Mouse (Mus musculus) C2C12 (cell line): ENCODE results near the gene Nudt19. TPM values are rescaled to one million over a fixed set of nuclear protein-coding genes. Genes with fewer than 3 reads are reported as not detected.
"Not testable (repeated sequence)": the region's sequence is repeated elsewhere in the genome, so short reads cannot be mapped to it uniquely, and the experiment has no call there.

Experiments used
- H3K27me3 ChIP-seq: one replicate; pipeline ENCODE4 v1.6.1; 2011; ENCODE audit not compliant: control insufficient read depth, insufficient read depth, insufficient read length
- H3K36me3 ChIP-seq: one replicate; pipeline ENCODE4 v1.6.1; 2011; ENCODE audit not compliant: control insufficient read depth, insufficient read depth
- H3K4me3 ChIP-seq: one replicate; pipeline ENCODE4 v1.5.1; 2011; ENCODE audit warnings: mild to moderate bottlenecking, control low read depth; ENCODE audit not compliant: poor library complexity, insufficient read depth, severe bottlenecking
- H3K79me2 ChIP-seq: one replicate; pipeline ENCODE4 v1.6.1; 2011; ENCODE audit not compliant: control insufficient read depth, insufficient read depth
- H3K79me3 ChIP-seq: one replicate; pipeline ENCODE4 v1.6.1; 2011; ENCODE audit warnings: low read depth, control low read depth
- H3ac ChIP-seq: one replicate; pipeline ENCODE3; 2011; ENCODE audit warnings: low read depth; ENCODE audit not compliant: control insufficient read depth, insufficient read length
- CEBPB ChIP-seq: IDR thresholded peaks from one replicate; pipeline ENCODE4 v1.6.1; 2011; ENCODE audit warnings: low read depth, mild to moderate bottlenecking, control low read depth, moderate library complexity
- CTCF ChIP-seq: IDR thresholded peaks from one replicate; pipeline ENCODE4 v1.5.1; 2011; ENCODE audit not compliant: control insufficient read depth, insufficient read depth, insufficient read length
- FOSL1 ChIP-seq: IDR thresholded peaks from one replicate; pipeline ENCODE4 v1.8.0; 2011; ENCODE audit warnings: mild to moderate bottlenecking, low read length; ENCODE audit not compliant: poor library complexity, insufficient read depth, severe bottlenecking
- MAX ChIP-seq: IDR thresholded peaks from one replicate; pipeline ENCODE4 v1.6.1; 2011; ENCODE audit warnings: mild to moderate bottlenecking, control low read depth
- MYOD1 ChIP-seq: IDR thresholded peaks from one replicate; pipeline ENCODE4 v1.6.1; 2011; ENCODE audit warnings: low read depth; ENCODE audit not compliant: control insufficient read depth, insufficient read length
- MYOG ChIP-seq: IDR thresholded peaks from one replicate; pipeline ENCODE4 v1.6.1; 2011; ENCODE audit not compliant: control insufficient read depth, insufficient read length; ENCODE audit errors: extremely low read depth
- USF1 ChIP-seq: IDR thresholded peaks from one replicate; pipeline ENCODE4 v1.6.1; 2011; ENCODE audit warnings: low read depth, mild to moderate bottlenecking, control low read depth, moderate library complexity
- polyA plus RNA-seq: library from polyadenylated mRNA; unstranded; fragments of >200 nt; fragmentation: generic; extraction: Trizol; gene quantifications from one replicate; pipeline ENCODE4 v1.2.1, GENCODE M21; 2012; ENCODE audit warnings: missing spikeins

Nudt19 gene
- polyA plus RNA-seq, 1 experiment: 33.9 TPM

DNA sequence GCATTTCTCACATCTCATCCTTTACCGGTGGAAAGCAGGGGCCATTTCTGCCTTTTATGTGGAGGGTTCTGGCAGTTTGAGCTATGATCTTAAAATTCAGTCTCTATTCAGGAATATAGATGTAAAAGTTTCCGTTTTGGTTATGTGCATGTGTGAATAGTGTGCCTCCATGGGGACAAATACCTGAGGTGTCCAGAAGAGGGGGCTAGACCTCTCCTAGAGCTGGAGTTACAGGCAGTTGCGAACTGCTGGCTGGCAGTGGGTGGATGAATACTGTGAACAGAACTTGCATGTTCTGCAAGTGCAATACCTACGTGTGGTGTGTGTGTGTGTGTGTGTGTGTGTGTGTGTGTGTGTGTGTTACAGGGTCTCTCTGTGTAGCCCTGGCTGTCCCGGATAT is 26.6 kb upstream of the Nudt19 start:
- TF ChIP-seq MYOD1: no peak
- no peak for TF ChIP-seq CEBPB
- TF ChIP-seq CTCF: no peak
- TF ChIP-seq MAX: no peak
- TF ChIP-seq FOSL1: no peak
- no peak for TF ChIP-seq MYOG
- no peak for TF ChIP-seq USF1
- Histone ChIP-seq H3K79me2 (peaks cover 15% of the 10 kb centered on the region), H3K79me3 (peaks cover 2% of the 10 kb centered on the region), H3K36me3 (no peaks in the 10 kb centered on the region), H3ac (no peak overlapping the region), H3K4me3 (no peak overlapping the region), H3K27me3 (peaks cover 33% of the 10 kb centered on the region)

DNA sequence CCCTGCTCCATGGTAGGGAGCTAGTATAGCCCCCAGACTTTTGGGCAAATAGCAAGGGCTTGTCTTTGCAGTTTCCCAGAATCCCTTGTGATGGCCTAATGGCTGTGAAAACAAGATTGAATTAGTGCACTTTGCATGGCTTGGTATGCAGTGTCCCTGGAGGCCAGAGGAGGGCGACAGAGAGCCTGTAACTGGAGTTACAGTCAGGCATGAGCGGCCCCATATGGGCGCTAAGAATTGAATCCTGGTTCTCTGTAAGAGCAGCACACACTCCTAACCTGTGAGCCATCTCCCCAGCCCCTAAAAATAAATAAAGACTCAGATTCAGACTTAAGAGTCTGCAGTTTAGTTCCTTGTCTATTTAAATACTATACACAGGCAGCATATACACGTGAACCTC is 23.7 kb upstream of the Nudt19 start:
- no peak overlapping the region for H3ac ChIP-seq
- TF ChIP-seq CTCF: peak; percentile 5
- TF ChIP-seq MAX: no peak
- no peak for TF ChIP-seq CEBPB
- no peak for TF ChIP-seq MYOG
- TF ChIP-seq USF1: no peak
- peaks cover 36% of the 10 kb centered on the region for H3K27me3 ChIP-seq
- H3K79me3 ChIP-seq: no peaks in the 10 kb centered on the region
- no peaks in the 10 kb centered on the region for H3K36me3 ChIP-seq
- no peaks in the 10 kb centered on the region for H3K79me2 ChIP-seq
- no peak overlapping the region for H3K4me3 ChIP-seq

DNA sequence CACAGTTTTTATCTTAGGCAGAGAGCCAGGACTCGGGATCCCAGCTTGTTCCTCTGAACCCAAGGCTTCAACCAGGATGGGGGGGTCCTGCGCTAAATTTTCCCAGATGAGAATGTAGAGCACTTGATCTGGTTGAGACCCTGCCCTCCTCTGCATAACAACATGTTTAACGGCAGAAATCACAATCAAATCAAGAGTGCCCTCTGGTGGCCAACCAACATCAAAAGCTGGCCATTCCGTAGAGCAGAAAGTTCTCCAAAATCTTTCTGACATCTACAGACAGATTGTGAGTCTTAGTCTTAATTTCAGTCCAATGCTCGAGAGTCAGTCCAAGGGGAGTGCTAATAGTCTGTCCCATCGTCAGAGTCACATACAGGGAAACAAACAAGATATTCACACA is 14.8 kb upstream of the Nudt19 start:
- H3K79me2 ChIP-seq, H3K4me3 ChIP-seq, H3ac ChIP-seq, H3K79me3 ChIP-seq, H3K36me3 ChIP-seq: not testable (repeated sequence)
- H3K27me3 ChIP-seq: peaks cover 11% of the 10 kb centered on the region

DNA sequence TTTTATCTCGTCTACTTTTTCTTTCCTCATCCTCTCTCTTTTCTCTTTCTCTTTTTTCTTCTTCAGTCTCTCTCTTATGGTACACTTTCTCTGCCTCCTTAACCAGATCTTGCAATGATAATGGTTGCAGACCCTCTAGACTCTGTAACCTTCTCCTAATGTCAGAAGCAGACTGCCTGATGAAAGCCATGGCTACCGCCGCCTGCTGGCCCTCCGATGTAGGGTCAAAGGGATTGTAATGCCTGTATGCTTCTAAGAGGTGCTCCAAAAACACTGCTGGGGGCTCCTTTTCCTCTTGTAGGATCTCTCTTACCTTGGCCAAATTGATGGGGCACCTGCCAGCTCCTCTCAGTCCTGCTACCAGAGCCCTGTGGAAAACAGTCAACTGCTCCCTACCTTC is 13.6 kb upstream of the Nudt19 start:
- H3K36me3 ChIP-seq, H3K79me3 ChIP-seq, H3K4me3 ChIP-seq, H3ac ChIP-seq, H3K79me2 ChIP-seq: not testable (repeated sequence)
- peaks cover 11% of the 10 kb centered on the region for H3K27me3 ChIP-seq

DNA sequence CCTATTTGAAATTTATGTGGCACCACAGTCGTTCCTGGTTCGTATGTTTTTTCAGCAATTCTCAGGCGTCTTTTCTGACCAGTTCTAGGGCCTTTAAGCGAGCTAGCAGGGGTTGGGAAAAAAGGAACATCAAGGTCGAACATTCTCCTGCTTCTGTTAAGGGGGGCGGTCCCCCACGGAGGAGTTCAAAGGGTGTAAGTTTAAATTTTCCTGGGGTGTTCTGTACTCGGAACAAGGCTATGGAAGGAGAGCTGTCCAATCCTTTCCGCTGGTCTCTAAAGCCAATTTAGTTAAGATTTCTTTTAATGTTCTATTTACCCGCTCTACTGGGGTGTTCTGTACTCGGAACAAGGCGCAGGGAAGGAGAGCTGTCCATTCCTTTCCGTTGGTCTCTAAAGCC is 9.9 kb upstream of the Nudt19 start:
- not testable (repeated sequence) for H3K79me3 ChIP-seq, H3ac ChIP-seq, H3K4me3 ChIP-seq, H3K79me2 ChIP-seq, H3K36me3 ChIP-seq
- peaks cover 21% of the 10 kb centered on the region for H3K27me3 ChIP-seq

DNA sequence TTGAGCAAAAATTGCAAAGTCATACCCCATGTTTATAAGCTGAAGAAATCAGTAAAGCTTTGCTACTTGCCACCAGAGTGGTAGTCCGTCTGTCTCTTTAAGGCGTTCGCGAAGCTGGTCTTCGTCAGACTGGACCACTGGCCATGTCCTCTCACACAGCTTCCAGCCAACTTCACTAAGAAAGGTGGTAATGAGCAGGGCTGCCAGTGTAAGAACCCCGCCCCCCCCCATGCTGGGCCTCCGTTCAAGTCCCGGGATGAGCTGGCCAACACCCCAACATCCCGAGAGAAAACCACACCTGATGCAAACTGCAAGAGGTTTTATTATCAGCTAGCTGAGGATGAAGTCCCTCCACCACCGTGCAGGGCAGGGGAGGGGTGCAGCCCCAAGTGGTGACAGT is 8.8 kb upstream of the Nudt19 start:
- H3K79me2 ChIP-seq, H3ac ChIP-seq, H3K36me3 ChIP-seq, H3K79me3 ChIP-seq, H3K4me3 ChIP-seq: not testable (repeated sequence)
- peaks cover 24% of the 10 kb centered on the region for H3K27me3 ChIP-seq

DNA sequence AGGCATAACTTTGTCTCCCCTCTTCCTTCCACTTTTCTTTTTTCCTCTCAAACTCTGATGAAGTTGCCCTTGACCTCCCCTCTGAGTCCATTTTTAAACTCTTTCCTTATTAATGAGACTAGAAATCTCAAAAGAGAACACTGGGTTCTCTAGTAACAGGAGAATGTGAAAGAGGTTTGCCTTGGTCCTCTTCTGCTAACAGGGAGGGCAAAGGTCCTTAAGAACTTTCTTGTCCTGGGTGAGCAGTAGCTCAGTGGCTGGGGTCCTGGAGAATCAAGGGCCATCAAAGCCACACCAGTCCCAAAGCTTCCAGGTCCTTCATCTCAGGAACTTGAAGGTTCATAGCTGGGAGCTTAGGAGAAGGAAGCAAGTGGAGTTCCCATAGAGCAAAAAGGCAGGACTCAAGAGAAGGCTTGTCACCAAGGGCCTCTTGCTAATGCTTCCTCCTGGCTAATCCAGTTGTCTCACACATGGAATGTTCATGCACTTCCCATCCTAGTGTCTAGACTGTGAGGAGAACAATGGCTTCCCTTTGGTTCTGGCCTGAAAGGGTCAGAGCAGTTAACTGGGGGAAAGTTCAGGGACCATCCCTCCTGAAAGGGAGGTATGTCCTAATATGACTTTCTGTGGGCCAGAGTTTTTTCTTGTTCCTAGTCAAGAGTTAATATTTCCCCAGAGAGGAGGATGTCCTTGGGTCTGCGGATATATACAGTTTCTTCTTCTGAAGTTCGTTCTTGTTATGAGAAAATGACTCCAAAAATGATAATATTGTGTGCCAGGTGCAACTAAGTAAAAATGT is 8.2 kb upstream of the Nudt19 start:
- Histone ChIP-seq H3K79me3 (no peaks in the 10 kb centered on the region), H3K4me3 (no peak overlapping the region), H3K79me2 (no peaks in the 10 kb centered on the region), H3ac (no peak overlapping the region), H3K27me3 (peaks cover 24% of the 10 kb centered on the region), H3K36me3 (no peaks in the 10 kb centered on the region)
- no peak for TF ChIP-seq MAX
- TF ChIP-seq USF1: no peak
- no peak for TF ChIP-seq MYOG
- no peak for TF ChIP-seq MYOD1
- no peak for TF ChIP-seq CEBPB
- no peak for TF ChIP-seq FOSL1
- no peak for TF ChIP-seq CTCF
